Mouse (Mus musculus) lung, postnatal 0 days (tissue): Measurements from ENCODE around the gene Sod2. TPM values are rescaled to one million over a fixed set of nuclear protein-coding genes. Genes with fewer than 3 reads are reported as not detected.
"Not testable (repeated sequence)": the region's sequence is repeated elsewhere in the genome, so short reads cannot be mapped to it uniquely, and the experiment has no call there.

Experiments
- ATAC-seq: fragments of 200-750 bp; cut with Nextera tagmentation; 2 replicates; pipeline ENCODE4 v1.8.0; 2017; ENCODE audit warnings: moderate library complexity
- DNase-seq: peaks from one replicate; pipeline ENCODE4 v3.0.0-alpha.2; 2016; ENCODE audit warnings: low spot score
- H3K27ac ChIP-seq: fragments of 300-500 bp; sonication (generic); 2 replicates; pipeline ENCODE4 v1.5.1; 2014; ENCODE audit warnings: antibody characterized with exemption, mild to moderate bottlenecking, low read length, mixed read lengths
- H3K27me3 ChIP-seq: fragments of 300-500 bp; sonication (generic); replicated peaks from 2 replicates; pipeline ENCODE4 v1.6.1; 2014; ENCODE audit warnings: low read length, mixed read lengths; ENCODE audit not compliant: insufficient read depth
- H3K36me3 ChIP-seq: fragments of 300-500 bp; sonication (generic); 2 replicates; pipeline ENCODE4 v1.6.1; 2014; ENCODE audit warnings: low read length, mixed read lengths; ENCODE audit not compliant: insufficient read depth
- H3K4me1 ChIP-seq: fragments of 300-500 bp; sonication (generic); 2 replicates; pipeline ENCODE4 v1.6.1; 2014; ENCODE audit warnings: antibody characterized with exemption, low read depth, low read length, mixed read lengths; ENCODE audit not compliant: insufficient read depth
- H3K4me2 ChIP-seq: fragments of 300-500 bp; sonication (generic); replicated peaks from 2 replicates; pipeline ENCODE4 v1.6.1; 2014; ENCODE audit warnings: low read depth, mild to moderate bottlenecking, low read length, moderate library complexity, mixed read lengths
- H3K4me3 ChIP-seq: fragments of 300-500 bp; sonication (generic); 2 replicates; pipeline ENCODE4 v1.5.1; 2014; ENCODE audit warnings: low read depth, low read length
- H3K9ac ChIP-seq: fragments of 300-500 bp; sonication (generic); replicated peaks from 2 replicates; pipeline ENCODE4 v1.6.1; 2014; ENCODE audit warnings: low read depth, mild to moderate bottlenecking
- H3K9me3 ChIP-seq: fragments of 300-500 bp; sonication (generic); 2 replicates; pipeline ENCODE4 v1.6.1; 2016; ENCODE audit warnings: low read length, mixed read lengths
- WGBS: fragments of 180-500 bp; shearing (Covaris S2); extraction: QIAGEN DNeasy Blood & Tissue Kit; methylation state at CpG from one replicate; pipeline ENCODE4 v1.1.7; 2014; 5-methylcytosine and 5-hydroxymethylcytosine counted together
- polyA plus RNA-seq: library from polyadenylated mRNA; unstranded; fragments of >200 nt; fragmentation: Nextera tagmentation; extraction: Ambion mirVana; gene quantifications from 2 replicates; pipeline ENCODE4 v1.2.1, GENCODE M21; 2015

Sod2 gene
- polyA plus RNA-seq, 1 experiment from 2014 or later, result 195 TPM

GRCm38 (mm10) chr17:13062882-13063281 is 56.2 kb downstream of the Sod2 start:
- not testable (repeated sequence) for ATAC-seq, H3K4me3 ChIP-seq

GRCm38 (mm10) chr17:13067864-13068385 is 61.3 kb downstream of the Sod2 start:
- H3K9ac ChIP-seq, H3K4me1 ChIP-seq, H3K4me2 ChIP-seq, ATAC-seq, DNase-seq, H3K4me3 ChIP-seq, H3K9me3 ChIP-seq, H3K27me3 ChIP-seq, H3K36me3 ChIP-seq, H3K27ac ChIP-seq: not testable (repeated sequence)
- 100% methylated on average over 1 of the region's 4 CpGs for WGBS

More at GRCm38 (mm10) chr17:13062882-13063281, 56.2 kb downstream of the Sod2 start:
- not testable (repeated sequence) for H3K27me3 ChIP-seq, H3K9ac ChIP-seq, H3K4me2 ChIP-seq, H3K27ac ChIP-seq, H3K9me3 ChIP-seq, DNase-seq, H3K36me3 ChIP-seq, H3K4me1 ChIP-seq
- 85% methylated on average over 2 of the region's 7 CpGs for WGBS

GRCm38 (mm10) chr17:13069227-13069626 is 62.6 kb downstream of the Sod2 start:
- 77% methylated on average over 4 of the region's 5 CpGs for WGBS
- H3K4me1 ChIP-seq, H3K27me3 ChIP-seq, H3K9me3 ChIP-seq, DNase-seq, H3K4me3 ChIP-seq, H3K9ac ChIP-seq, H3K27ac ChIP-seq, ATAC-seq, H3K36me3 ChIP-seq, H3K4me2 ChIP-seq: not testable (repeated sequence)

Other genes with a start within 250 kb of the Sod2 start
- 26.7 and 27.9 TPM in 2 replicates for gene Igf2r, start 237.2 kb upstream of the Sod2 start, polyA plus RNA-seq
- gene Mas1, start 138.7 kb upstream of the Sod2 start, polyA plus RNA-seq, result 0.14 and 0.54 TPM in 2 replicates
- not detected in 2 replicates for gene Mrgprh, start 130.8 kb upstream of the Sod2 start, polyA plus RNA-seq
- gene Pnldc1, start 96.6 kb upstream of the Sod2 start, polyA plus RNA-seq, result 0.51 and 0.75 TPM in 2 replicates
- 155 and 174 TPM in 2 replicates for gene Tcp1, start 91.1 kb upstream of the Sod2 start, polyA plus RNA-seq
- gene Mrpl18, start 90.5 kb upstream of the Sod2 start, polyA plus RNA-seq, result 70.2 and 72.9 TPM in 2 replicates
- 0.21 and 0.39 TPM in 2 replicates for gene Acat3, start 66.2 kb upstream of the Sod2 start, polyA plus RNA-seq
- 42.8 and 46.0 TPM in 2 replicates for gene Acat2, start 46.1 kb upstream of the Sod2 start, polyA plus RNA-seq
- gene Wtap, start 12.7 kb upstream of the Sod2 start, polyA plus RNA-seq, result 127 and 131 TPM in 2 replicates
- gene Gpr31b, start 45.5 kb downstream of the Sod2 start, polyA plus RNA-seq, result not detected in 2 replicates
- 0.18 and 0.23 TPM in 2 replicates for gene Tcp10b, start 54.3 kb downstream of the Sod2 start, polyA plus RNA-seq
- not detected in 2 replicates for gene Unc93a, start 125.0 kb downstream of the Sod2 start, polyA plus RNA-seq
- not detected in 2 replicates for gene Smok2a, start 214.3 kb downstream of the Sod2 start, polyA plus RNA-seq
- not detected in 2 replicates for gene Smok2b, start 223.4 kb downstream of the Sod2 start, polyA plus RNA-seq